Mouse (Mus musculus) stomach, embryonic 16.5 days (tissue): Measurements from ENCODE around the gene Acbd3. TPM values are rescaled to one million over a fixed set of nuclear protein-coding genes. Genes with fewer than 3 reads are reported as not detected.

ENCODE experiments used
- ATAC-seq: fragments of 200-750 bp; cut with Nextera tagmentation; 2 replicates; pipeline ENCODE4 v1.8.0; 2017; ENCODE audit warnings: moderate number of reproducible peaks, moderate TSS enrichment; ENCODE audit not compliant: insufficient read depth, low FRiP score
- H3K27ac ChIP-seq: fragments of 300-500 bp; sonication (generic); 2 replicates; pipeline ENCODE4 v1.5.1; 2014; ENCODE audit warnings: low read length
- H3K27me3 ChIP-seq: fragments of 300-500 bp; sonication (generic); 2 replicates; pipeline ENCODE4 v1.6.1; 2014; ENCODE audit warnings: low read length, control low read depth, mixed read lengths; ENCODE audit not compliant: control insufficient read depth, insufficient read depth
- H3K36me3 ChIP-seq: fragments of 300-500 bp; sonication (generic); 2 replicates; pipeline ENCODE4 v1.6.1; 2014; ENCODE audit warnings: low read length; ENCODE audit not compliant: control insufficient read depth, insufficient read depth
- H3K4me1 ChIP-seq: fragments of 300-500 bp; sonication (generic); 2 replicates; pipeline ENCODE4 v1.6.1; 2014; ENCODE audit warnings: low read length, control low read depth, mixed read lengths; ENCODE audit not compliant: control insufficient read depth, insufficient read depth
- H3K4me2 ChIP-seq: fragments of 300-500 bp; sonication (generic); 2 replicates; pipeline ENCODE4 v1.6.1; 2014; ENCODE audit warnings: low read depth, low read length, mixed read lengths
- H3K4me3 ChIP-seq: fragments of 300-500 bp; sonication (generic); replicated peaks from 2 replicates; pipeline ENCODE4 v1.5.1; 2014; ENCODE audit warnings: mild to moderate bottlenecking, low read length
- H3K9ac ChIP-seq: fragments of 300-500 bp; sonication (generic); 2 replicates; pipeline ENCODE4 v1.6.1; 2014; ENCODE audit warnings: low read length
- H3K9me3 ChIP-seq: fragments of 300-500 bp; sonication (generic); replicated peaks from 2 replicates; pipeline ENCODE4 v1.6.1; 2016; ENCODE audit warnings: low read length, control low read depth; ENCODE audit not compliant: control insufficient read depth
- WGBS: fragments of 180-500 bp; shearing (Covaris S2); extraction: QIAGEN DNeasy Blood & Tissue Kit; methylation state at CpG from one replicate; pipeline ENCODE4 v1.1.7; 2014; 5-methylcytosine and 5-hydroxymethylcytosine counted together
- polyA plus RNA-seq: library from polyadenylated mRNA; unstranded; fragments of >200 nt; fragmentation: Nextera tagmentation; extraction: Ambion mirVana; gene quantifications from 2 replicates; pipeline ENCODE4 v1.2.1, GENCODE M21; 2015

The Acbd3 gene
- polyA plus RNA-seq, 1 experiment from 2014 or later, result 21.0 TPM

DNA sequence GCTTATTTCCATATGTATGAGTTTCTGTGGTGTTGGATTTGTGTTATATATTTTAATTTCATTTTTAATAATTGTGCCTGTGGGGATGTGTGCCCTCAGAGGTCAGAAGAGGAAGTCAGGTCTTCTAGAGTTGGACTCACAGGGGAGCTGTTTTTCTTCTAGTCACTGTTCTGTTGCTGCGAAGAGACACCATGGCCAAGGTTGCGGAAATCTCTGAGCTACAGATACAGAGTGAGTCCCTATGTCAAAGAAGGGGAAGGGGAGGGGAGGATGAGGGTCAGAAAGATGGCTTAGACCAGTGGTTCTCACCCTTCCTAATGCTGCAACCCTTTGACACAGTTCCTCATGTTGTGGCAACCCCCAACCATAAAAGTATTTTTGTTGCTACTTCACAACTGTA is 30.9 kb downstream of the Acbd3 start:
- H3K9ac ChIP-seq, result no peak overlapping the region
- no peak overlapping the region for H3K4me3 ChIP-seq
- no peak for ATAC-seq
- H3K9me3 ChIP-seq, result no peaks in the 10 kb centered on the region
- no peak overlapping the region for H3K4me2 ChIP-seq
- no peaks in the 10 kb centered on the region for H3K4me1 ChIP-seq
- 81% methylated on average over 2 of the region's 2 CpGs for whole genome bisulfite sequencing
- H3K27me3 ChIP-seq, result no peaks in the 10 kb centered on the region
- H3K36me3 ChIP-seq, result no peaks in the 10 kb centered on the region
- H3K27ac ChIP-seq, result no peak overlapping the region

DNA sequence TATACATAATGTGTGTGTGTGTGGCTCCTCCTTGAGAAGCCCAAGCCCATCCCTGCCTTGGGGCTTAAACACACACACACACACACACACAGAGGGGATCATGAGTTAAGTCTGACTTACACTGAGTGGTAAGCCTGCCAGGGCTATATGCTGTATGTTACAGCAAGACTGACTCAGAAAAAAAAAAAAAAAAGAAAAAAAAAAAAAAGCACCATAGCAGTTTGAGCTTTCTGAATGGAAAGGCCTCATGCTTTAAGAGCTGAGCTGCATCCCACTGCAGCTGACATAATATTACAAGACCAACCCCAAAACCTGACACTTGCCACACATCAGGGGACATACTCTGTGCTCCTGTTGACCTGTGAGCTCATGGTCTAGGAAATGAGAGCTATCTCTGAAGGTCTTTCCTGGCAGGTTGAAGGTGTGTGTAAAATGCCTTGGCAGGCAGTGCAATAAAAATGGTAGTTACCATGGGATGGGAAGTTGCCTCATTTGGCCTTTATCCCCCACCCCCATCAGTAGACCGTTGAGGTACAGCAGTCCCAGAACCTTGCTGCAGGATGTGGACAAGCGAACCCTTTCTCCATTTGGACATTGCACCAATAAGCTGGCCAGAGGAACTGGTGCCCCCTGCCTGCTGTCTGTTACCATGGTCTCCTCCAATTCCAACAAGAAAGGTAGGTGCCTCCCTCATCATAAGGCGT is 31.6 kb downstream of the Acbd3 start:
- no peak overlapping the region for H3K9ac ChIP-seq
- no peaks in the 10 kb centered on the region for H3K4me1 ChIP-seq
- no peaks in the 10 kb centered on the region for H3K9me3 ChIP-seq
- H3K4me3 ChIP-seq, result no peak overlapping the region
- 83% methylated on average over 3 of the region's 3 CpGs for WGBS
- no peak overlapping the region for H3K4me2 ChIP-seq
- ATAC-seq, result peak; percentile 10; the same call in 1 of the 2 replicates
- no peaks in the 10 kb centered on the region for H3K27me3 ChIP-seq
- H3K36me3 ChIP-seq, result no peaks in the 10 kb centered on the region
- no peak overlapping the region for H3K27ac ChIP-seq

DNA sequence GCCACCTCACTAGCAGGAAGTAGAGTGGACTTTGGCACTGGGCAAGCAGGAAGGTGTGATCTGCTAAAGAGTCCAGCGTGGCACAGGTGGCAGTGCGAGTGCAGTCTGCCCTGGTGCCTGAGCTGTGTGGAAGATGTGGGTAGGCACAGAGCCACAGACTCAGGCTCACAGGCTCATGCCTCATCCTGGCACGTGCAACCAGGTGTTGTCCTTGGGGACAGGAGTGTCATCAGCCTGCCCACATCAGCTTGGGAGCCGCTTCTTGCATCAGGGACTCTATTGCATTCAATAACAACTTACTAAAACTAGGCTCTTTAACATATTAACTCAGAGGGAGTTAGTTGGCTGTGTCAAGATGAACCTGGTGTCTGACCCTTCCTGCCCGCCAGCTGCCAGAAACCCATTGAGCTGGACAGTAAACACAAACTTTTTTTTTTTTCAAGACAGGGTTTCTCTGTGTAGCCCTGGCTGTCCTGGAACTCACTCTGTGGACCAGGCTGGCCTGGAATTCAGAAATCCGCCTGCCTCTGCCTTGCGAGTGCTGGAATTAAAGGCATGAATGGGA is 32.2 kb downstream of the Acbd3 start:
- Histone ChIP-seq H3K4me2 (no peak overlapping the region), H3K4me1 (no peaks in the 10 kb centered on the region), H3K4me3 (no peak overlapping the region), H3K36me3 (no peaks in the 10 kb centered on the region), H3K27ac (no peak overlapping the region), H3K27me3 (no peaks in the 10 kb centered on the region), H3K9me3 (no peaks in the 10 kb centered on the region), H3K9ac (no peak overlapping the region)
- 83% methylated on average over 7 of the region's 7 CpGs for WGBS
- ATAC-seq, result peak; percentile 85

DNA sequence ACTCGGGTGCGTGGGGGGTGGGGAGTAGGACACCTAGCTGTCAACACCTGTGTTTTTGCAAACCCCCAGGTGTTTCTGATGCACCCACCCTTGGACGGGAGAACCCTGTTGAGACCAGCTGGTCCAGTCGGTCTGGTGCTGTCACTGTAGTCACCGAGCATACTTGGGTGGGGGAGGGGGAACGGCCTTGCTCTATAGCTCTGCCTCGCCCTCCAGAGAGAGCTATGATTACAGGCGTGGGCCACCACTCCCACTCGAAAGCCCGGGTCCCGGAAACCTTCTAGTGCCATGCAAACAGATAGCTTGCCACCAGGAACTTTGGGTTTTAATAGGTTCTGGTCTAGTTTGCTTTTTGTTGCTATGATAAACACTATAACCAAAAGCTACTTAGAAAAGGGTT is 36.3 kb downstream of the Acbd3 start:
- Histone ChIP-seq H3K27ac (peak overlapping the region; percentile 74), H3K4me2 (no peak overlapping the region)
- WGBS, result 61% methylated on average over 11 of the region's 11 CpGs

DNA sequence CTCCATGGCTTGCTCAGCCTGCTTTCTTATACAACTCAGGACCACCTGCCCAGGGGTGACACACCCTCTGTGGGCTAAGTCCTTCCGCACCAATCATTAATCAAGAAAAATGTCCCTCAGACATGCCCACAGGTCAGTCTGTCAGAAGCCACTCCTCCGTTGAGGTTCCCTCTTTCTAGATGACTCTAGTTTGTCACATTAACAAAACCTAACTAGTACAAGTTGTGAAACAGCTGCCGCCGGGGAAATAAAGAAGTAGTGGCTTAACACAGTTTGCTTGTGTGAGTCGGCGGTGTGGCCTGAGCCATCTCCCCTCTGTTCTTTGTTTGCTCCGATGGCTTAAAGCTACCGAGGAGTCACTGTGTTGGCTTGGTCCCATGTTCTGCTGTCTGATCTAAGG is 36.8 kb downstream of the Acbd3 start:
- WGBS, result 70% methylated on average over 8 of the region's 8 CpGs
- H3K4me2 ChIP-seq, result peak overlapping the region; percentile 84; the same call in 1 of the 2 replicates
- H3K27ac ChIP-seq, result peak overlapping the region; percentile 74

More for the DNA sequence above, 36.3 kb downstream of the Acbd3 start:
- H3K9me3 ChIP-seq, result no peaks in the 10 kb centered on the region
- H3K36me3 ChIP-seq, result no peaks in the 10 kb centered on the region
- ATAC-seq, result no peak
- no peak overlapping the region for H3K4me3 ChIP-seq
- peaks cover 4% of the 10 kb centered on the region; the same call in 1 of the 2 replicates for H3K4me1 ChIP-seq
- no peak overlapping the region for H3K9ac ChIP-seq
- no peaks in the 10 kb centered on the region for H3K27me3 ChIP-seq

DNA sequence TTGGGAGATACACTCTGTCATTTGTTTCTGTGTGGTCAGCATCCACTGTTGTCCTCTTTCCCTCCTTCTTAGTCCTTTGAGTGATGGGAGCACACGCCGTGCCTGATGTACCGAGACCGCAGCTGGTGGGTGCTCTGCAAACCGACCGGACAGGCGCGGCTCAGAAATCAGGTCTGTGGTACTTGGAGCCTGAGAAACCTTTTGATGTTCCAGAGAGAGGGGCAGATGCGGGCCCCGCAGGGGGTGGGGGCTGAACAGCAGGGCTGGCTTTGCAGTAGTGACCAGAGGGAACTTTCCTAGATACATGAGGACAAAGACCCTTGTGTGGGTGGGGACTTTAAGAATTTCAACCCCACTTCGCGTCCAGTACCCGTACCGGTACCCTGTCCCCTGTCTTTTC is 37.5 kb downstream of the Acbd3 start:
- H3K9me3 ChIP-seq, result no peaks in the 10 kb centered on the region
- peaks cover 12% of the 10 kb centered on the region for H3K4me1 ChIP-seq
- ATAC-seq, result 0 out of 2 replicates have a peak, but pooled peaks have one; percentile 0
- H3K27me3 ChIP-seq, result no peaks in the 10 kb centered on the region
- H3K9ac ChIP-seq, result peak overlapping the region; percentile 67
- H3K4me3 ChIP-seq, result peak overlapping the region; percentile 44
- H3K27ac ChIP-seq, result peak overlapping the region; percentile 74; the same call in 1 of the 2 replicates
- peak overlapping the region; percentile 84 for H3K4me2 ChIP-seq
- no peaks in the 10 kb centered on the region for H3K36me3 ChIP-seq
- WGBS, result 8% methylated on average over 14 of the region's 14 CpGs

More for the DNA sequence above, 36.8 kb downstream of the Acbd3 start:
- H3K36me3 ChIP-seq, result no peaks in the 10 kb centered on the region
- H3K27me3 ChIP-seq, result no peaks in the 10 kb centered on the region
- 0 out of 2 replicates have a peak, but pooled peaks have one; percentile 18 for ATAC-seq
- no peak overlapping the region for H3K9ac ChIP-seq
- H3K9me3 ChIP-seq, result no peaks in the 10 kb centered on the region
- H3K4me3 ChIP-seq, result no peak overlapping the region
- peaks cover 7% of the 10 kb centered on the region for H3K4me1 ChIP-seq

DNA sequence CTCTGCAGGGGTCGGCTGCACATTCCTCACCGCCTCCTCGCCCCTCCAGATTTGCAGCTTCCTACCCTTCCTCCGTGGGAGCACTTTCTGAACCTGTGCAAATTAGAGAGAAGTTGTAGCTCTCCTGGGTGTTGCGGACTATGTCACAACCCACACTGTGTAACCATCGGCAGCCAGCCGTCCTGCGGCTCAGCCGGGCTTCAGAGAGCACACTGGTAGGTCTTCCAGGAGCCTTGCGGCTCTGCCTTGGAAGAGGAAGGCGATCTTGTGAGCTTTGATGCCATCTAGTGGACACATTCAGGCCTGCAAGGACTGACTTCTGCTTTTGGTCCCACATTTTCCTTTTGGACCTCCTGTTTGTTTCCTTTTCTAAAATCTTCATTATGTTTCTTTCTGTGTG is 38.0 kb downstream of the Acbd3 start:
- peak; percentile 75 for ATAC-seq
- Histone ChIP-seq H3K27ac (no peak overlapping the region; the same call in 1 of the 2 replicates), H3K4me1 (peaks cover 15% of the 10 kb centered on the region), H3K4me2 (peak overlapping the region; percentile 84), H3K9ac (peak overlapping the region; percentile 67), H3K27me3 (no peaks in the 10 kb centered on the region), H3K9me3 (no peaks in the 10 kb centered on the region), H3K36me3 (no peaks in the 10 kb centered on the region), H3K4me3 (peak overlapping the region; percentile 44)
- under 1% methylated on average over 11 of the region's 11 CpGs for WGBS

DNA sequence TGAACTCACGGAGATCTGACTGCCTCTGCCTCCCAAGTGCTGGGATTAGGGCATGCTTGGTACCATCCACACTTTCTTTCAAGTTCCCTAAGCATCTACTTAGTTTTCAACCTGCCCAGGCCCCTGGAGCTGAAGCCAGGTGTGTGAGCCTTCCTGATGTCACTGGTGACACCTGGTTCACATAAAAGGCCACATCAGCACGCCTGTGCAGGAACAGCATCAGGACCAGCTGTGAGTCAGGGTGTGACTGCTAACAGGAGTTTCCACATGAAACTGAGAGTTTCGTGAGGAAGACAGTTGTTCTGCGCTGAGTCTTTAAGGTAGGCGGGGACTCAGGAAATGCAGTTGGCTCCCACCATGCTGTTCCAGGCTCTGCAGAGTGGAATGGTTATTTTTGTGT is 39.5 kb downstream of the Acbd3 start:
- no peak overlapping the region for H3K4me2 ChIP-seq
- no peaks in the 10 kb centered on the region for H3K36me3 ChIP-seq
- H3K27ac ChIP-seq, result no peak overlapping the region
- H3K9ac ChIP-seq, result no peak overlapping the region
- no peak overlapping the region for H3K4me3 ChIP-seq
- WGBS, result 79% methylated on average over 5 of the region's 5 CpGs
- no peaks in the 10 kb centered on the region for H3K9me3 ChIP-seq
- no peak for ATAC-seq
- no peaks in the 10 kb centered on the region for H3K27me3 ChIP-seq
- peaks cover 17% of the 10 kb centered on the region for H3K4me1 ChIP-seq

DNA sequence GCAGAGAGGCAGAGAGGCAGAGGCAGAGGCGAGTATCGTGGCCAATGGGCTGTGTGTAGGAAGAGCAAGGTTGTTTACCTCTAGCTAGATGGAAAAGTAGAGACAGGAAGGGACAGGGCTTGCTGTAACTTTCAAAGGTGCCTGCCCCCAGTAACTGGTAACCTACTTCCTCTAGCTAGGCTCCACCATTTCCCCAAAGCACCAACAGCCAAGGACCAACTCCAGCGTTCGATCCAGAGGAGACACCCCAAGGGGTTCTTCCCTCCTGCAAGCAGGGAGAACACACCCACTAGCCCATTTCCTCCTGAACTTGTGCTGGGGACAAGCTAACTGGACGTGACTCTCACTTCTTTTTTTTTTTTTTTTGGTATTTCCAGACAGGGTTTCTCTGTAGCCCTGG is 40.7 kb downstream of the Acbd3 start:
- H3K9ac ChIP-seq, result no peak overlapping the region
- no peaks in the 10 kb centered on the region for H3K36me3 ChIP-seq
- no peak overlapping the region for H3K27ac ChIP-seq
- ATAC-seq, result no peak
- no peaks in the 10 kb centered on the region for H3K27me3 ChIP-seq
- H3K4me2 ChIP-seq, result no peak overlapping the region
- peaks cover 17% of the 10 kb centered on the region for H3K4me1 ChIP-seq
- 60% methylated on average over 5 of the region's 5 CpGs for WGBS
- H3K4me3 ChIP-seq, result no peak overlapping the region
- no peaks in the 10 kb centered on the region for H3K9me3 ChIP-seq
